21 mouse cellular contexts compared by ENCODE assay signal in the genomic region with DNA sequence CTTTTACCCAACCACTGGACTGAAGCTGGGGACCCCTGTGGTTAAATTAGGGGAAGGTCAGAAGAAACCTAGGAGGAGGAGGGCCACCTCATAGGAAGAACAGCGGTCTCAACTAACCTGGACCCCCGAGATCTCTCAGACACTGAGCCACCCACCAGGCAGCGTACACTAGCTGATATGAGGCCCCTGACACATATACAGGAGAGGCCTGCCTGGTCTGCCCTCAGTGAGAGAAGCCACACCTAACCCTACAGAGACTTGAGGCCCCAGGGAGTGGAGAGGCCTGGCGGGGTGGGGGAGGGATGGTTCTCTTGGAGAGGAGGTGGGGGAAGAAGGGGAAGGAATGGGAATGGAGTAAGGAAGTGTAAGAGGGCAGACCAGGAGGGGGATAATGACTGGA.
"Had no signal": no experiment of that assay in that cellular context is flagged by ENCODE, and none has a peak within 500 bp of the region (broad histone marks: within the 10 kb centered on the region; RNA-seq: fewer than 3 reads in every experiment).

No protein-coding gene starts in this region.

- H3K4me3 ChIP-seq: layer of hippocampus, adult 2 months; lung, embryonic 15.5 days; megakaryocyte, embryonic 14.5 days; midbrain, embryonic 10.5 days; midbrain, embryonic 13.5 days; myocyte; neural tube, embryonic 13.5 days had no signal

- H3K36me3 ChIP-seq: lung, embryonic 15.5 days; midbrain, embryonic 10.5 days; midbrain, embryonic 13.5 days; neural tube, embryonic 13.5 days had no signal

- H3K27me3 ChIP-seq: lung, embryonic 15.5 days; midbrain, embryonic 13.5 days; neural tube, embryonic 13.5 days had no signal

- H3K9ac ChIP-seq: liver, embryonic 14.5 days; lung, embryonic 15.5 days; midbrain, embryonic 13.5 days; neural tube, embryonic 13.5 days had no signal

- H3K4me1 ChIP-seq: lung, embryonic 15.5 days; megakaryocyte, embryonic 14.5 days; midbrain, embryonic 13.5 days; neural tube, embryonic 13.5 days had no signal

- H3K9me3 ChIP-seq: lung, embryonic 15.5 days; megakaryocyte, embryonic 14.5 days; midbrain, embryonic 10.5 days; midbrain, embryonic 13.5 days; neural tube, embryonic 13.5 days had no signal

- ATAC-seq: midbrain, embryonic 13.5 days; midbrain, embryonic 16.5 days had no signal

- H3K4me2 ChIP-seq: lung, embryonic 15.5 days; midbrain, embryonic 13.5 days; neural tube, embryonic 13.5 days had no signal

- H3K27ac ChIP-seq: kidney, postnatal 0 days; layer of hippocampus, adult 2 months; liver, embryonic 14.5 days; lung, embryonic 15.5 days; midbrain, embryonic 10.5 days; midbrain, embryonic 13.5 days; neural tube, embryonic 13.5 days had no signal

- DNase-seq: kidney, adult 2 months; kidney, postnatal 25 days; layer of hippocampus, adult 9-11 months; lung, adult 18-20 months; lung, postnatal 10 days; lung, postnatal 36 days; retina, postnatal 1 day; right cerebral cortex, postnatal 25 days; spleen, adult 18-20 months; thymus, adult 2 months; thymus, postnatal 14 days had no signal
